Mouse (Mus musculus) liver, postnatal 0 days (tissue): ENCODE data around the gene Tbc1d22a. TPM values are rescaled to one million over a fixed set of nuclear protein-coding genes. Genes with fewer than 3 reads are reported as not detected.
A peak's percentile ranks its signal among the peaks of the same experiment; 100 is the strongest.

Source experiments
- ATAC-seq: fragments of 200-750 bp; cut with Nextera tagmentation; 2 replicates; pipeline ENCODE4 v1.8.0; 2017; ENCODE audit warnings: mild to moderate bottlenecking, moderate library complexity
- DNase-seq: peaks from one replicate; pipeline ENCODE4 v3.0.0-alpha.2; 2016
- H3K27ac ChIP-seq: fragments of 300-500 bp; sonication (generic); 2 replicates; pipeline ENCODE4 v1.5.1; 2014; ENCODE audit warnings: antibody characterized with exemption, moderate library complexity, mild to moderate bottlenecking, low read depth
- H3K27me3 ChIP-seq: fragments of 300-500 bp; sonication (generic); 2 replicates; pipeline ENCODE4 v1.6.1; 2014; ENCODE audit warnings: low read length, control low read depth, mixed read lengths; ENCODE audit not compliant: insufficient read depth
- H3K36me3 ChIP-seq: fragments of 300-500 bp; sonication (generic); replicated peaks from 2 replicates; pipeline ENCODE4 v1.6.1; 2014; ENCODE audit warnings: mild to moderate bottlenecking, control low read depth, low read length, moderate library complexity, mixed read lengths; ENCODE audit not compliant: insufficient read depth
- H3K4me1 ChIP-seq: fragments of 300-500 bp; sonication (generic); 2 replicates; pipeline ENCODE4 v1.6.1; 2014; ENCODE audit warnings: antibody characterized with exemption, mild to moderate bottlenecking, control low read depth; ENCODE audit not compliant: insufficient read depth
- H3K4me2 ChIP-seq: fragments of 300-500 bp; sonication (generic); 2 replicates; pipeline ENCODE4 v1.6.1; 2014; ENCODE audit warnings: low read depth, mild to moderate bottlenecking, low read length, moderate library complexity, mixed read lengths
- H3K4me3 ChIP-seq: fragments of 300-500 bp; sonication (generic); 2 replicates; pipeline ENCODE4 v1.5.1; 2014; ENCODE audit warnings: low read depth, low read length
- H3K9ac ChIP-seq: fragments of 300-500 bp; sonication (generic); replicated peaks from 2 replicates; pipeline ENCODE4 v1.6.1; 2014; ENCODE audit warnings: mild to moderate bottlenecking, moderate library complexity
- H3K9me3 ChIP-seq: fragments of 300-500 bp; sonication (generic); 2 replicates; pipeline ENCODE4 v1.6.1; 2016; ENCODE audit warnings: mild to moderate bottlenecking, control low read depth, low read length, mixed read lengths
- CTCF ChIP-seq: sonication (generic); IDR thresholded peaks from 2 replicates; pipeline ENCODE4 v1.5.1; 2016; ENCODE audit warnings: antibody characterized with exemption, low read depth
- EP300 ChIP-seq: IDR thresholded peaks from 2 replicates; pipeline ENCODE4 v1.6.1; 2016; ENCODE audit warnings: antibody characterized with exemption, low read depth, mild to moderate bottlenecking
- WGBS: fragments of 180-500 bp; shearing (Covaris S2); extraction: QIAGEN DNeasy Blood & Tissue Kit; methylation state at CpG from one replicate; pipeline ENCODE4 v1.1.7; 2014; ENCODE audit not compliant: insufficient replicate concordance; 5-methylcytosine and 5-hydroxymethylcytosine counted together
- polyA plus RNA-seq: library from polyadenylated mRNA; unstranded; fragments of >200 nt; fragmentation: Nextera tagmentation; extraction: Ambion mirVana; gene quantifications from 2 replicates; pipeline ENCODE4 v1.2.1, GENCODE M21; 2015

Tbc1d22a gene
- polyA plus RNA-seq, 1 experiment from 2014 or later: 6.4 TPM

GRCm38 (mm10) chr15:86418436-86418835 is 204.2 kb downstream of the Tbc1d22a start:
- Histone ChIP-seq H3K27ac (no peak overlapping the region), H3K36me3 (no peaks in the 10 kb centered on the region), H3K9ac (no peak overlapping the region), H3K4me2 (no peak overlapping the region), H3K27me3 (no peaks in the 10 kb centered on the region), H3K4me3 (no peak overlapping the region), H3K4me1 (no peaks in the 10 kb centered on the region; the same call in 1 of the 2 replicates), H3K9me3 (no peaks in the 10 kb centered on the region)
- TF ChIP-seq EP300 (no peak), CTCF (no peak)
- no peak for ATAC-seq
- 83% methylated on average over 2 of the region's 2 CpGs for WGBS
- DNase-seq: no peak

GRCm38 (mm10) chr15:86419620-86420019 is 205.4 kb downstream of the Tbc1d22a start:
- H3K4me1 ChIP-seq: no peaks in the 10 kb centered on the region; the same call in 1 of the 2 replicates
- 84% methylated on average over 6 of the region's 6 CpGs for WGBS

GRCm38 (mm10) chr15:86422858-86423257 is 208.6 kb downstream of the Tbc1d22a start:
- H3K4me2 ChIP-seq: no peak overlapping the region
- no peaks in the 10 kb centered on the region for H3K36me3 ChIP-seq
- H3K27ac ChIP-seq: no peak overlapping the region
- ATAC-seq (no peak), DNase-seq (no peak)
- H3K9ac ChIP-seq: no peak overlapping the region
- TF ChIP-seq EP300: no peak
- TF ChIP-seq CTCF: no peak
- peaks cover 5% of the 10 kb centered on the region; the same call in 1 of the 2 replicates for H3K4me1 ChIP-seq
- 33% methylated on average over 1 of the region's 1 CpGs for WGBS
- no peaks in the 10 kb centered on the region for H3K27me3 ChIP-seq
- no peak overlapping the region for H3K4me3 ChIP-seq
- H3K9me3 ChIP-seq: no peaks in the 10 kb centered on the region

More at GRCm38 (mm10) chr15:86419620-86420019, 205.4 kb downstream of the Tbc1d22a start:
- H3K4me2 ChIP-seq: no peak overlapping the region
- H3K9ac ChIP-seq: no peak overlapping the region
- H3K27ac ChIP-seq: no peak overlapping the region
- DNase-seq: no peak
- H3K27me3 ChIP-seq: no peaks in the 10 kb centered on the region
- no peak overlapping the region for H3K4me3 ChIP-seq
- TF ChIP-seq EP300 (no peak), CTCF (no peak)
- no peaks in the 10 kb centered on the region for H3K36me3 ChIP-seq
- no peaks in the 10 kb centered on the region for H3K9me3 ChIP-seq
- ATAC-seq: no peak

GRCm38 (mm10) chr15:86423884-86424283 is 209.6 kb downstream of the Tbc1d22a start:
- Histone ChIP-seq H3K27me3 (no peaks in the 10 kb centered on the region), H3K4me2 (no peak overlapping the region), H3K4me1 (peaks cover 5% of the 10 kb centered on the region; the same call in 1 of the 2 replicates), H3K9ac (no peak overlapping the region), H3K9me3 (no peaks in the 10 kb centered on the region), H3K27ac (no peak overlapping the region), H3K4me3 (no peak overlapping the region), H3K36me3 (no peaks in the 10 kb centered on the region)
- DNase-seq (no peak), ATAC-seq (no peak)
- 49% methylated on average over 2 of the region's 2 CpGs for WGBS
- TF ChIP-seq EP300 (no peak), CTCF (no peak)

GRCm38 (mm10) chr15:86424971-86425370 is 210.7 kb downstream of the Tbc1d22a start:
- H3K36me3 ChIP-seq: no peaks in the 10 kb centered on the region
- ATAC-seq (no peak), DNase-seq (no peak)
- no peak overlapping the region for H3K27ac ChIP-seq
- no peak overlapping the region for H3K4me2 ChIP-seq
- 65% methylated on average over 8 of the region's 8 CpGs for WGBS
- H3K4me1 ChIP-seq: peaks cover 5% of the 10 kb centered on the region; the same call in 1 of the 2 replicates
- H3K27me3 ChIP-seq: no peaks in the 10 kb centered on the region
- TF ChIP-seq EP300: no peak
- TF ChIP-seq CTCF: no peak
- no peak overlapping the region for H3K4me3 ChIP-seq
- no peak overlapping the region for H3K9ac ChIP-seq
- no peaks in the 10 kb centered on the region for H3K9me3 ChIP-seq

- Histone ChIP-seq H3K4me3 (no peak overlapping the region), H3K9me3 (no peaks in the 10 kb centered on the region), H3K9ac (no peak overlapping the region), H3K4me2 (no peak overlapping the region), H3K36me3 (no peaks in the 10 kb centered on the region), H3K4me1 (peaks cover 5% of the 10 kb centered on the region; the same call in 1 of the 2 replicates), H3K27ac (0 out of 2 replicates have a peak overlapping the region, but pooled peaks have one; percentile 57), H3K27me3 (no peaks in the 10 kb centered on the region)
- no peak for TF ChIP-seq CTCF
- TF ChIP-seq EP300: no peak
- ATAC-seq (no peak), DNase-seq (no peak)
- 71% methylated on average over 5 of the region's 5 CpGs for WGBS
Observed at GRCm38 (mm10) chr15:86426364-86427000, 212.2 kb downstream of the Tbc1d22a start.
